Mouse (Mus musculus) neutrophil, adult 5-6 weeks (primary cell): ENCODE measurements around the gene Serpina1b. TPM values are rescaled to one million over a fixed set of nuclear protein-coding genes. Genes with fewer than 3 reads are reported as not detected.
"Not testable (repeated sequence)": the region's sequence is repeated elsewhere in the genome, so short reads cannot be mapped to it uniquely, and the experiment has no call there.

ENCODE experiments used
- ATAC-seq: fragments of 151-379, 151-347 bp; 2 replicates; pipeline ENCODE4 v1.8.0; 2017; ENCODE audit warnings: mild to moderate bottlenecking, moderate TSS enrichment; ENCODE audit not compliant: insufficient number of reproducible peaks, poor library complexity, low FRiP score, severe bottlenecking; ENCODE audit errors: extremely low read depth
- total RNA-seq: library from RNA; stranded (forward); fragments of 200-1000 nt; gene quantifications from 2 replicates; pipeline ENCODE4 v1.2.3, GENCODE M21; 2017

Serpina1b gene
- not detected in 2 replicates for total RNA-seq

DNA sequence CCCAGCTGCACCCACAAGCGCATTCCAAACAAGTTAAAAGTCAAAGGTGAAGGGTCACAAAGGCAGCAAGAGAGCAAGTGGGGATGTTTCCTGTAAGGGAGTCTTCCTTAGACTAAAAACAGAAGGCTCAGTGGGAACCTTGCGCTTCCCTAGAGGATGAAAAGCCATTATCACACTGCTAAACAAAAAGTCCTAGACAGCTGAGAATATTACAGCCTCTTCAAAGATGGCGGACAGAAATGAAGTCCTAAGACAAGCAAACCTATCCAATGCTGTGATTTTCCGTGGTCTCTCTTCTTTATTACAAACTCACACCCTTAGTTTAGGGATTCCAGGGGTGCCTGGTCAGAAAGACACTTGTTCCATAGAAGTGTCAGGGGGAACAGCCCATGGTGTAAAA lies at the start of gene Serpina1b:
Gene Serpina1b, minus strand, starts transcription at position 101 of the 400 bp plus-strand sequence.
- not testable (repeated sequence) for ATAC-seq

DNA sequence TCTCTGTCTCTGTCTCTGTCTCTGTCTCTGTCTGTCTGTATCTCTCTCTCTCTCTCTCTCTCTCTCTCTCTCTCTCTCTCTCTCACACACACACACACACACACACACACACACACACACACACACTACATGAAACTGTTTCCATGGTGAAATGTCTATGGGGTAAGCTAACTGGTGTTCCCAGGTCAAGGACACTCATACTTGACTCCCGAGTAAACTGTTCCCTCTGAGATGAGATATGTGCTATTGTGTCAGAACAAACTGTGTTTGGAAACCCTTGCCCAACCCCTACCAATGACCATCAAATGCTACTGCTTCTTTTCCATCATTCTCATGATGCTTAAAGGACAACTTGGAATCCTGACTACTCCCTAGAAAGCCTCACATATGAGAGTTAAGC lies 36.7 kb upstream of the Serpina1b start:
- ATAC-seq, result not testable (repeated sequence)

DNA sequence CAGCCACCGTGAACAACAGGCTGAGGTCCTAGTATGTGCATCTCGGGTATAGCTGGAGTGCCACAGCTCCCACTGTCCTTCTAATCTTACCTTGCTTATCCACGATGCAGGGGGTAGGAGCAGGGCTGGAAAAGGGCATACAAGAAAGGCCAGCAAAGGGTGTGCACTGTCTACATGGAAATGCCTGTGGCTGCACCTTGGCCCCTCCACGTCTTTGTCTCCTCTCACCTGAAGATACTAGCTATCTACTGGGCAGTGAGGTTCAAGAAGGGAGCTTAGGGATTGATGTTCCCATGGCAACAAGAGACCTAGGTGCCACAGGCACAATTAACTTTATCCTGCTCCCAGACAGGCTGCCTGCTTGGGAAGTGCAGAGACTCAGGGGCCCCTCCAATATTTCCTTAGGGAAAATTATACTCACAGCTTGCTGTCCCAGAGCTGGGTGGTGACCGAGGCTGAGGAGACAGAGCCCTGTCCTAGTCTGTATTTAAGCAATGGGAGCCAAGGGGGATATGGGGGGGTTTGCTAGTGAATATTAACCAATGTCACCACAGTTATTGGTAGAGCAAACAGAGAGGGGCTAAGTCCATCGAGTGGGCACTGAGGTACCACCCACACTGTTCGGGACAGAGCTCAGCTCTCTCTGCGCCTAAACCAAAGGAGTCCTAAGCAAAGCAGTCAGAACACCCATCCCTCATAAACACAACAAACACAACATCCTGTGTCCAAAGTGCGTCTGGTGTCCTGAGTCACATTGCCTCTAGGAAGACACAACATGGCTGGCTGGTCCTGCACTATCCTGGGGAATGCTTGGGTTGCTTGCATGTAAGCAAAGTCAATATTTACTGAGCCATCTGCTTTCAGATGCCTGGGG lies 33.2 kb upstream of the Serpina1b start, which contains the start of gene Serpina1a:
Gene Serpina1a, minus strand, starts transcription at position 462 of the 874 bp plus-strand sequence.
- not testable (repeated sequence) for ATAC-seq

DNA sequence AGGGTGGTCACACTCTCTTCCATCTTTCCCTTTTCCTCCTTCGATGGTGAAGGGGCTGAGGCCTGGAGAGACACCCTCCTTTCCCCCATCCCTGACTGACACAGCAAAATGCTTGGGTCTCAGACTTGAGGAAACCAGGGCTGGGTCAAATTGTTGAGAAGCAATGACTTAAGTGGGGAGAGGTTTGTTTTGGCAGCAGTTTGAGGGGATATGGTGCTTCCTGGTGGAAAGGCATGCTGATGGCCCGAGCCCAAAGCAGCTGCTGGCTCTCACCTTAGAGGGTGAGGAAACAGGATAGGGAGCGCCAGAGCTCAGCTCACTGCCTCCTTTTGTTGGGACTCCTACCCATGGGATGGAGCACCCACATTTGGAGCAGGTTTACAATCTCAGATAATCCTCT lies 30.8 kb upstream of the Serpina1b start:
- ATAC-seq, result no peak

DNA sequence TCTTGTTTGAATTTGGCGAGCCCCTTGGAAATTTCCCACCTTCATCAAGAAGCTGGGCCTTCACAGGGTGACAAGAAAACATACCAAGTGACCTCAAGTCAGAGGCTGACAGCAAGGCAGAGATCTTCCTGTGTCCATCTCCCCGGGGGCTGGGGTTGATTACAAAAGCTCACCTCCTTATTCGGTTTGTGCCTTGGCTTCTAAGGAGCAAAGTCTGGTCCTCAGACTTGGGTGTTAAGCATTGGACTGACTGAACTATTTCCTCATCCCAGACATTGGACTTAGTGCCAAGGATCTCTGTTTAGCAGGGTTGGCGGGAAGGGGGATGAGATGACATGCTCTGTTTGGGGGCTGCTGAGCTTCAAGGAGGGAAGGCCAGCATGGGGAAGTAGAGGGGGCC lies 30.4 kb upstream of the Serpina1b start:
- not testable (repeated sequence) for ATAC-seq

DNA sequence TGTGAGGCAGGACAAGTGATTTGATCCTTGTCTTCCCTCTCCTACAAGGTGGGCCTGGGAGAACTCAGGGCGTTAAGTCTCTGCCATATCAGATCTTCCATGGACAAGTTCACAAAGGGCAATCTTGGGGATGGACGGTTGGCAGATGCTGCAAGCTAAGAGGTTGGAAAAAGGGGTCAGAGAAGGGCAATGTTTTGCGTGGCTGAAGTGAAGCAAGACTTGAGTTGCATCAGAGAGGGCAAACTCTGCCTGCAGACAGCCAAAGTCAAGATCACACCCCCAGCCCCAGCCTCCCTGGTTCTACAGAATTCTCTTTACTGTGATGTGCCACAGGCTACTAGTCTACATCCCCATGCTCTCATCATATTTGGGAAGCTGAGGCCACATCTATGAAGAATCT lies 29.4 kb upstream of the Serpina1b start:
- not testable (repeated sequence) for ATAC-seq

DNA sequence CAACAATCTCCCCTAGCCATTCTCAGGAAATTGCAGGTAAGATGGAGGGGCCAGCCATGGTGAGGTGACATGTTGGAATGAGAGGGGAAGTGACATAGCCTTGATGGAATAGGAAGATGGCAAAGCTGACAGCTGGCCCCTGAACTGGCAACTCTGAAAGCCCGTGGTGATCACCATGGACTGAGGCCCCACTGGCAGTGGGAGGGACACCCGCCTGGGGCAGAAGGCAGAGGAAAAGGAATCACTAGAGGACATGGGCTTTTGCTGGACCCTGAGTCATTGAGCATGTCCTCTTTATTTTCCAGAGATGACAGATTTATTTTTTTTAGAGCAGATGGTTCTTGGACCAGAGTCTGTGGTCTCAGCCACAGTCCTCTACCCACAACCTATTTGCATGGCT lies 22.9 kb upstream of the Serpina1b start:
- ATAC-seq, result not testable (repeated sequence)

DNA sequence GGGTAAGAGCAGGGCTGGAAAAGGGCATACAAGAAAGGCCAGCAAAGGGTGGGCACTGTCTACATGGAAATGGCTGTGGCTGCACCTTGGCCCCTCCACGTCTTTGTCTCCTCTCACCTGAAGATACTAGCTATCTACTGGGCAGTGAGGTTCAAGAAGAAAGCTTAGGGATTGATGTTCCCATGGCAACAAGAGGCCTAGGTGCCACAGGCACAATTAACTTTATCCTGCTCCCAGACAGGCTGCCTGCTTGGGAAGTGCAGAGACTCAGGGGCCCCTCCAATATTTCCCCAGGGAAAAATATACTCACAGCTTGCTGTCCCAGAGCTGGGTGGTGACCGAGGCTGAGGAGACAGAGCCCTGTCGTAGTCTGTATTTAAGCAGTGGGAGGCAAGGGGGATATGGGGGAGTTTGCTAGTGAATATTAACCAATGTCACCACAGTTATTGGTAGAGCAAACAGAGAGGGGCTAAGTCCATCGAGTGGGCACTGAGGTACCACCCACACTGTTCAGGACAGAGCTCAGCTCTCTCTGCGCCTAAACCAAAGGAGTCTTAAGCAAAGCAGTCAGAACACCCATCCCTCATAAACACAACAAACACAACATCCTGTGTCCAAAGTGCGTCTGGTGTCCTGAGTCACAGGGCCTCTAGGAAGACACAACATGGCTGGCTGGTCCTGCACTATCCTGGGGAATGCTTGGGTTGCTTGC lies 2.4 kb downstream of the Serpina1b start:
- not testable (repeated sequence) for ATAC-seq

DNA sequence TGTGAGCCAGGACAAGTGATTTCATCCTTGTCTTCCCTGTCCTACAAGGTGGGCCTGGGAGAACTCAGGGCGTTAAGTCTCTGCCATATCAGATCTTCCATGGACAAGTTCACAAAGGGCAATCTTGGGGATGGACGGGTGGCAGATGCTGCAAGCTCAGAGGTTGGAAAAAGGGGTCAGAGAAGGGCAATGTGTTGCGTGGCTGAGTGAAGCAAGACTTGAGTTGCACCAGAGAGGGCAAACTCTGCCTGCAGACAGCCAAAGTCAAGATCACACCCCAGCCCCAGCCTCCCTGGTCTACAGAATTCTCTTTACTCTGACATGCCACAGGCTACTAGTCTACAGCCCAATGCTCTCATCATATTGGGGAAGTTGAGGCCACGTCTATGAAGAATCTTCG lies 6.3 kb downstream of the Serpina1b start:
- not testable (repeated sequence) for ATAC-seq

DNA sequence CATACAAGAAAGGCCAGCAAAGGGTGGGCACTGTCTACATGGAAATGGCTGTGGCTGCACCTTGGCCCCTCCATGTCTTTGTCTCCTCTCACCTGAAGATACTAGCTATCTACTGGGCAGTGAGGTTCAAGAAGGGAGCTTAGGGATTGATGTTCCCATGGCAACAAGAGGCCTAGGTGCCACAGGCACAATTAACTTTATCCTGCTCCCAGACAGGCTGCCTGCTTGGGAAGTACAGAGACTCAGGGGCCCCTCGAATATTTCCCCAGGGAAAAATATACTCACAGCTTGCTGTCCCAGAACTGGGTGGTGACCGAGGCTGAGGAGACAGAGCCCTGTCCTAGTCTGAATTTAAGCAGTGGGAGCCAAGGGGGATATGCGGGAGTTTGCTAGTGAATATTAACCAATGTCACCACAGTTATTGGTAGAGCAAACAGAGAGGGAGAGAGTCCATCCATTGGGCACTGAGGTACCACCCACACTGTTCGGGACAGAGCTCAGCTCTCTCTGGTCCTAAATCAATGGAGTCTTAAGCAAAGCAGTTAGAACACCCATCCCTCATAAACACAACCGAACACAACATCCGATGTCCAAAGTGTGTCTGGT lies 56.8 kb downstream of the Serpina1b start, which contains the start of gene Serpina1d:
Gene Serpina1d, minus strand, starts transcription at position 347 of the 606 bp plus-strand sequence.
- ATAC-seq, result not testable (repeated sequence)

DNA sequence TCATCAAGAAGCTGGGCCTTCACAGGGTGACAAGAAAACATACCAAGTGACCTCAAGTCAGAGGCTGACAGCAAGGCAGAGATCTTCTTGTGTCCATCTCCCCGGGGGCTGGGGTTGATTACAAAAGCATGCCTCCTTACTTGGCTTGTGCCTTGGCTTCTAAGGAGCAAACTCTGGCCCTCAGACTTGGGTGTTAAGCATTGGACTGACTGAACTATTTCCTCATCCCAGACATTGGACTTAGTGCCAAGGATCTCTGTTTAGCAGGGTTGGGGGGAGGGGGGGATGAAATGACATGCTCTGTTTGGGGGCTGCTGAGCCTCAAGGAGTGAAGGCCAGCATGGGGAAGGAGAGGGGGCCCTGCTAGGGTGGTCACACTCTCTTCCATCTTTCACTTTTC lies 59.6 kb downstream of the Serpina1b start:
- ATAC-seq, result not testable (repeated sequence)

DNA sequence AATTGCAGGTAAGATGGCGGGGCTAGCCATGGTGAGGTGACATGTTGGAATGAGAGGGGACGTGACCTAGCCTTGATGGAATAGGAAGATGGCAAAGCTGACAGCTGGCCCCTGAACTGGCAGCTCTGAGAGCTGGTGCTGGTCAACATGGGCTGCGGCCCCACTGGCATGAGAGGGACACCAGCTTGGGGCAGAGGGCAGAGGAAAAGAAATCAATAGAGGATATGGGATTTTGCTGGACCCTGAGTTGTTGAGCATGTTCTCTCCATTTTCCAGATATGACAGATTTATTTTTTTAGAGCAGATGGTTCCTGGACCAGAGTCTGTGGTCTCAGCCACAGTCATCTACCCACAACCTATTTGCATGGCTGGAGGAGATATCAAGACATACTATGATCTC lies 67.1 kb downstream of the Serpina1b start:
- ATAC-seq, result not testable (repeated sequence)

DNA sequence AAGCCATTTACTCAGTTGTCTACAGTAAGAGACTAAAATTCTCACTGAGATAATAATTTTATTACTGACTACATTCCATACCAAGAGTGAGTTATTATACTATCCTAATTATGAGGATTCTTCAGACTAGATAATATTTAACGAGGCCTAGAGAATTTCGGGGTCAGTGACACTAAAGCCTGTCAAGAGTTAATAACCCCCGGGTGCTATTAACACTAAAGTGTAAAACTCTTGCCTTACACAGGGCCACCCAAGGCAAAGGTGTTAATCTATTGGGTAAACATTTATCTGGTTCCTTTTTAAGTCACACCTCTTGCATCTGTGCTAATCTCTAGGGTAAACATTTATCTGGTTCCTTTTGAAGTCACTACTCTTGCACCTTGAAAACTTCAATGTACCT lies 69.9 kb downstream of the Serpina1b start:
- not testable (repeated sequence) for ATAC-seq

DNA sequence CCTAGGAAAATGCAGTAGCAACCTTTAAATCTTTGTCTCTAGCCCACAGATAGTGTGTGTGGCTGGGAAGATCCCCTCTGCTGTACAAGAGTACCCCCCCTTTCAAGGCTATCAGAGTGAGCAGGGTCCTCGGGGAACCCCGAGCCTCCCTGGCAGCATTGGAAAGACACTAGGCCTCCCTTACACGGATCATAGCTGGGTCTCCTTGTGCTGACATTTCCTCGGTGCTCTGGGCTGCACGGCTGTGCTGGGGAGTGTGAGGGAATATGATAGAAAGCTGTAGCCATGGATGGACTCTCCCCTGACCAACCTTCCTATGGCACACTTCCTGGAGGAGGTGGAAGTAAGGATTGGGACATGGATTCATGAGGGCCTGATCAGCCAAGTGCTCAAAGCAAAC lies 84.2 kb downstream of the Serpina1b start:
- ATAC-seq, result not testable (repeated sequence)

DNA sequence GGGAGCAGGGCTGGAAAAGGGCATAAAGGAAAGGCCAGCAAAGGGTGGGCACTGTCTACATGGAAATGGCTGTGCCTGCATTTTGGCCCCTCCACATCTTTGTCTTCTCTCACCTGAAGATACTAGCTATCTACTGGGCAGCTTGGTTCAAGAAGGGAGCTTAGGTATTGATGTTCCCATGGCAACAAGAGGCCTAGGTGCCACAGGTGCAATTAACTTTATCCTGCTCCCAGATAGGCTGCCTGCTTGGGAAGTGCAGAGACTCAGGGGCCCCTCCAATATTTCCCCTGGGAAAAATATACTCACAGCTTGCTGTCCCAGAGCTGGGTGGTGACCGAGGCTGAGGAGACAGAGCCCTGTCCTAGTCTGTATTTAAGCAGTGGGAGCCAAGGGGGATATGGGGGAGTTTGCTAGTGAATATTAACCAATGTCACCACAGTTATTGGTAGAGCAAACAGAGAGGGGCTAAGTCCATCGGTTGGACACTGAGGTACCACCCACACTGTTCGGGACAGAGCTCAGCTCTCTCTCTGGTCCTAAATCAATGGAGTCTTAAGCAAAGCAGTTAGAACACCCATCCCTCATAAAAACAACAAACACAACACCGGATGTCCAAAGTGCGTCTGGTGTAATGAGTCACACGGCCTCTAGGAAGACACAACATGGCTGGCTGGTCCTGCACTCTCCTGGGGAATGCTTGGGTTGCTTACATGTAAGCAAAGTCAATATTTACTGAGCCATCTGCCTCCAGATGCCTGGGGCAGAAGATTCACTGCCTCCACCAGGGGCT lies 92.2 kb downstream of the Serpina1b start:
- ATAC-seq, result not testable (repeated sequence)

DNA sequence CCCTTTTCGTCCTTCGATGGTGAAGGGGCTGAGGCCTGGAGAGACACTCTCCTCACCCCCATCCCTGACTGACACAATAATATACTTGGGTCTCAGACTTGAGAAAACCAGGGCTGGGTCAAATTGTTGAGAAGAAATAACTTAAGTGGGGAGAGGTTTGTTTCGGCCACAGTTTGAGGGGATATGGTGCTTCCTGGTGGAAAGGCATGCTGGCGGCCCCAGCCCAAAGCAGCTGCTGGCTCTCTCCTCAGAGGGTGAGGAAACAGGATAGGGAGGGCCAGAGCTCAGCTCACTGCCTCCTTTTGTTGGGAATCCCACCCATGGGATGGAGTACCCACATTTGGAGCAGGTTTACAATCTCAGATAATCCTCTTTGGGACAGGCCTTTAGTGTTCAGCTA lies 94.6 kb downstream of the Serpina1b start:
- not testable (repeated sequence) for ATAC-seq

DNA sequence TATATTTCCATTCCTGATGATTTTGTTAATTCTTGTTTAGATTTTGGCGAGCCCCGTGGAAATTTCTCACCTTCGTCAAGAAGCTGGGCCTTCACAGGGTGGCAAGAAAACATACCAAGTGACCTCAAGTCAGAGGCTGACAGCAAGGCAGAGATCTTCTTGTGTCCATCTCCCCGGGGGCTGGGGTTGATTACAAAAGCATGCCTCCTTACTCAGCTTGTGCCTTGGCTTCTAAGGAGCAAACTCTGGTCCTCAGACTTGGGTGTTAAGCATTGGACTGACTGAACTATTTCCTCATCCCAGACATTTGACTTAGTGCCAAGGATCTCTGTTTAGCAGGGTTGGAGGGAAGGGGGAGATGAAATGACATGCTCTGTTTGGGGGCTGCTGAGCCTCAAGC lies 95.1 kb downstream of the Serpina1b start:
- ATAC-seq, result not testable (repeated sequence)

DNA sequence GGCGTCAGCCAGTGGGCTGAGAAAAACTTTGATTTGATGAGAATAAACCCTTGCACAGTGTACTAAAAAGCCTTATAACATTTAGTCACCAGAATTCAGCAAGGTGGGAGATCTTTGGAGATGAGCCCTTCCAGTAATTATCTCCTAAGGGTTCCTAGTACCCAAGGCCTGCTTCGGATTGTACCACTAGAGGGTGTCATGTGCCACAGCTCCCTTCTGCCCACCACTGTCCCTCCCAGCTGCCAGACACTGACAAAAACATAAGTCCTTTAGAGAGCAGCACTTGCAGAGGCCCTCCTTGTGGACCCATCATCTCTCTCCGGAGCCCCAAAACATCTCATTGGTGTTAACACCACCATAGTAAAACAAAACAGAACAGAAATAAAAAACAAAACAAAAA lies 118.6 kb downstream of the Serpina1b start:
- ATAC-seq, result no peak

DNA sequence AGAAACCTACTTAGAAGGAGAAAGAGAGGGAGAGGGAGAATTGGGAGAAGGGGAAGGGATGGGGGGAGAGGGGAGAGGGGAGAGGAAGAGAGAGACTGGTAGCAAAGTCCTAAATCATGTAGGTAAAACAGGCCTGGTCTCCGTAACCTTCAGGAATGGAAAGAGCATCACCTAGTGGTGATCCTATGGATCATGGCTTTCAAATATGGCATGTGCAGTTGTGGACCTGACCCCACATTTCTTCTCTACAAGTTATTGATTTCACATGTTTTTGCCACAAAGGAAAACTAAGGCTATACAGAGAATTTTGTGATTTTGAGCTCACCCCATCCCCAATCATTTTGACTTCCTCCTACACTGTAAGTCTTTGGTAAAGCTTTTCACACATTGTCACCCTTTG lies 119.8 kb downstream of the Serpina1b start:
- ATAC-seq, result no peak
